Mouse (Mus musculus) stomach, embryonic 16.5 days (tissue): ENCODE measurements around the gene Pspc1. TPM values are rescaled to one million over a fixed set of nuclear protein-coding genes. Genes with fewer than 3 reads are reported as not detected.
"Not testable (repeated sequence)": the region's sequence is repeated elsewhere in the genome, so short reads cannot be mapped to it uniquely, and the experiment has no call there.

ENCODE experiments used
- ATAC-seq: fragments of 200-750 bp; cut with Nextera tagmentation; 2 replicates; pipeline ENCODE4 v1.8.0; 2017; ENCODE audit warnings: moderate number of reproducible peaks, moderate TSS enrichment; ENCODE audit not compliant: insufficient read depth, low FRiP score
- H3K27ac ChIP-seq: fragments of 300-500 bp; sonication (generic); 2 replicates; pipeline ENCODE4 v1.5.1; 2014; ENCODE audit warnings: low read length
- H3K27me3 ChIP-seq: fragments of 300-500 bp; sonication (generic); 2 replicates; pipeline ENCODE4 v1.6.1; 2014; ENCODE audit warnings: low read length, control low read depth, mixed read lengths; ENCODE audit not compliant: control insufficient read depth, insufficient read depth
- H3K36me3 ChIP-seq: fragments of 300-500 bp; sonication (generic); 2 replicates; pipeline ENCODE4 v1.6.1; 2014; ENCODE audit warnings: low read length; ENCODE audit not compliant: control insufficient read depth, insufficient read depth
- H3K4me1 ChIP-seq: fragments of 300-500 bp; sonication (generic); 2 replicates; pipeline ENCODE4 v1.6.1; 2014; ENCODE audit warnings: low read length, control low read depth, mixed read lengths; ENCODE audit not compliant: control insufficient read depth, insufficient read depth
- H3K4me2 ChIP-seq: fragments of 300-500 bp; sonication (generic); 2 replicates; pipeline ENCODE4 v1.6.1; 2014; ENCODE audit warnings: low read depth, low read length, mixed read lengths
- H3K4me3 ChIP-seq: fragments of 300-500 bp; sonication (generic); replicated peaks from 2 replicates; pipeline ENCODE4 v1.5.1; 2014; ENCODE audit warnings: mild to moderate bottlenecking, low read length
- H3K9ac ChIP-seq: fragments of 300-500 bp; sonication (generic); 2 replicates; pipeline ENCODE4 v1.6.1; 2014; ENCODE audit warnings: low read length
- H3K9me3 ChIP-seq: fragments of 300-500 bp; sonication (generic); replicated peaks from 2 replicates; pipeline ENCODE4 v1.6.1; 2016; ENCODE audit warnings: low read length, control low read depth; ENCODE audit not compliant: control insufficient read depth
- WGBS: fragments of 180-500 bp; shearing (Covaris S2); extraction: QIAGEN DNeasy Blood & Tissue Kit; methylation state at CpG from one replicate; pipeline ENCODE4 v1.1.7; 2014; 5-methylcytosine and 5-hydroxymethylcytosine counted together
- polyA plus RNA-seq: library from polyadenylated mRNA; unstranded; fragments of >200 nt; fragmentation: Nextera tagmentation; extraction: Ambion mirVana; gene quantifications from 2 replicates; pipeline ENCODE4 v1.2.1, GENCODE M21; 2015

The Pspc1 gene
- polyA plus RNA-seq, 1 experiment from 2014 or later = 21.5 TPM

- no peak overlapping the region for H3K27ac ChIP-seq
- no peak for ATAC-seq
- WGBS = 42% methylated on average over 2 of the region's 2 CpGs
- no peak overlapping the region for H3K4me3 ChIP-seq
- H3K4me1 ChIP-seq = no peaks in the 10 kb centered on the region
- H3K9me3 ChIP-seq = no peaks in the 10 kb centered on the region
- no peaks in the 10 kb centered on the region for H3K27me3 ChIP-seq
- peaks cover 14% of the 10 kb centered on the region for H3K36me3 ChIP-seq
- no peak overlapping the region for H3K9ac ChIP-seq
- no peak overlapping the region for H3K4me2 ChIP-seq
Measured at GRCm38 (mm10) chr14:56793243-56793642, 15.1 kb upstream of the Pspc1 start.

GRCm38 (mm10) chr14:56784575-56784974 lies 6.5 kb upstream of the Pspc1 start:
- no peak overlapping the region for H3K4me3 ChIP-seq
- 92% methylated on average over 1 of the region's 1 CpGs for WGBS
- H3K27ac ChIP-seq = no peak overlapping the region
- no peak for ATAC-seq
- no peaks in the 10 kb centered on the region for H3K36me3 ChIP-seq
- no peaks in the 10 kb centered on the region for H3K4me1 ChIP-seq
- H3K9me3 ChIP-seq = no peaks in the 10 kb centered on the region
- H3K4me2 ChIP-seq = no peak overlapping the region
- H3K9ac ChIP-seq = no peak overlapping the region
- H3K27me3 ChIP-seq = no peaks in the 10 kb centered on the region

- Histone ChIP-seq H3K4me1 (peaks cover 17% of the 10 kb centered on the region), H3K9ac (no peak overlapping the region), H3K9me3 (no peaks in the 10 kb centered on the region), H3K4me2 (peak overlapping the region; percentile 54), H3K27me3 (no peaks in the 10 kb centered on the region), H3K4me3 (peak overlapping the region; percentile 99), H3K36me3 (no peaks in the 10 kb centered on the region), H3K27ac (peak overlapping the region; percentile 96)
- WGBS = 32% methylated on average over 3 of the region's 3 CpGs
- no peak for ATAC-seq
Measured at GRCm38 (mm10) chr14:56778933-56779300, 801 bp upstream of the Pspc1 start.

GRCm38 (mm10) chr14:56777360-56778136 lies 568 bp downstream of the Pspc1 start:
- Histone ChIP-seq H3K9me3 (no peaks in the 10 kb centered on the region), H3K27ac (peak overlapping the region; percentile 96), H3K4me2 (peak overlapping the region; percentile 83), H3K36me3 (no peaks in the 10 kb centered on the region), H3K9ac (peak overlapping the region; percentile 93), H3K27me3 (no peaks in the 10 kb centered on the region), H3K4me3 (peak overlapping the region; percentile 99), H3K4me1 (peaks cover 17% of the 10 kb centered on the region)
- ATAC-seq = peak; percentile 18; the same call in 1 of the 2 replicates
- WGBS = under 1% methylated on average over 70 of the region's 71 CpGs

GRCm38 (mm10) chr14:56776571-56777238 lies 1.4 kb downstream of the Pspc1 start:
- no peaks in the 10 kb centered on the region for H3K9me3 ChIP-seq
- H3K4me1 ChIP-seq = peaks cover 17% of the 10 kb centered on the region
- 25% methylated on average over 11 of the region's 11 CpGs for WGBS
- H3K36me3 ChIP-seq = no peaks in the 10 kb centered on the region
- peak overlapping the region; percentile 99 for H3K4me3 ChIP-seq
- H3K9ac ChIP-seq = peak overlapping the region; percentile 93
- ATAC-seq = no peak
- H3K27ac ChIP-seq = no peak overlapping the region
- H3K4me2 ChIP-seq = peak overlapping the region; percentile 83
- H3K27me3 ChIP-seq = no peaks in the 10 kb centered on the region

GRCm38 (mm10) chr14:56775416-56775815 lies 2.7 kb downstream of the Pspc1 start:
- H3K27me3 ChIP-seq = no peaks in the 10 kb centered on the region
- 49% methylated on average over 4 of the region's 4 CpGs for WGBS
- peaks cover 17% of the 10 kb centered on the region for H3K4me1 ChIP-seq
- ATAC-seq = no peak
- peak overlapping the region; percentile 7; the same call in 1 of the 2 replicates for H3K4me3 ChIP-seq
- H3K4me2 ChIP-seq = peak overlapping the region; percentile 46
- no peak overlapping the region for H3K9ac ChIP-seq
- no peak overlapping the region for H3K27ac ChIP-seq
- no peaks in the 10 kb centered on the region for H3K36me3 ChIP-seq
- H3K9me3 ChIP-seq = no peaks in the 10 kb centered on the region

GRCm38 (mm10) chr14:56766438-56766837 lies 11.7 kb downstream of the Pspc1 start:
- 78% methylated on average over 2 of the region's 2 CpGs for WGBS
- not testable (repeated sequence) for H3K36me3 ChIP-seq, H3K4me3 ChIP-seq, H3K9ac ChIP-seq, H3K27ac ChIP-seq, H3K4me1 ChIP-seq, H3K9me3 ChIP-seq, H3K4me2 ChIP-seq, H3K27me3 ChIP-seq, ATAC-seq

GRCm38 (mm10) chr14:56765117-56765516 lies 13.0 kb downstream of the Pspc1 start:
- H3K4me3 ChIP-seq, ATAC-seq, H3K4me1 ChIP-seq, H3K27me3 ChIP-seq, H3K9ac ChIP-seq, H3K9me3 ChIP-seq, H3K4me2 ChIP-seq, H3K27ac ChIP-seq: not testable (repeated sequence)
- whole genome bisulfite sequencing = 88% methylated on average over 2 of the region's 3 CpGs
- H3K36me3 ChIP-seq = peaks cover 15% of the 10 kb centered on the region; the same call in 1 of the 2 replicates

DNA sequence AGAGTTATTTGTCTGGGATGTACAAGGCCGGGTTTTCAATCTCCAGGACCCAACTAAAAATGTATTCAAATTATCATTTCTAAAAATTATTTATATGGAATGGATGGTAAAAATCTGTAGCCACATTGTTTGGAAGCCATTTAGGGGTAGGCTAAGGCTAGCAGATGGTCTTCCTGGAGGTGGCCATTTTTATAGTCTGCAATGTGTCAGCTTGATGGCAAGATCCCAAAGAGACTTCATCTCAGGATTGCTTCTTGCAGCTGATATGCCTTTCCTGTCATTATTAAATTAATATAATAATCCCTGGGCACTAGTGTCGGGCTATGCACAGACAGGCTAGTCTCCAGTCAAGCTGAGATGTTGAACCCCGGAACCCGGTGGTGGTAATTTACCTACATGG lies 26.8 kb downstream of the Pspc1 start:
- H3K27ac ChIP-seq = no peak overlapping the region
- no peak overlapping the region for H3K9ac ChIP-seq
- H3K4me2 ChIP-seq = no peak overlapping the region
- H3K27me3 ChIP-seq = no peaks in the 10 kb centered on the region
- no peak for ATAC-seq
- no peaks in the 10 kb centered on the region for H3K4me1 ChIP-seq
- H3K4me3 ChIP-seq = no peak overlapping the region
- H3K9me3 ChIP-seq = no peaks in the 10 kb centered on the region
- 84% methylated on average over 4 of the region's 4 CpGs for WGBS
- H3K36me3 ChIP-seq = peaks cover 10% of the 10 kb centered on the region
